Mouse (Mus musculus) CD4-positive, CD25-positive, alpha-beta regulatory T cell, adult 4 months (primary cell): ENCODE measurements around the gene Asb18. TPM values are rescaled to one million over a fixed set of nuclear protein-coding genes. Genes with fewer than 3 reads are reported as not detected.

Experiments
- ATAC-seq: one replicate; pipeline ENCODE4 v1.8.0; 2017
- polyA plus RNA-seq, 2 experiments: library from polyadenylated mRNA; unstranded; fragments of 100-300 nt; shearing (Covaris generic); gene quantifications; one replicate each; pipeline ENCODE4 v1.2.1; 2017

Asb18 gene
- polyA plus RNA-seq, 2 experiments from 2014 or later: not detected

DNA sequence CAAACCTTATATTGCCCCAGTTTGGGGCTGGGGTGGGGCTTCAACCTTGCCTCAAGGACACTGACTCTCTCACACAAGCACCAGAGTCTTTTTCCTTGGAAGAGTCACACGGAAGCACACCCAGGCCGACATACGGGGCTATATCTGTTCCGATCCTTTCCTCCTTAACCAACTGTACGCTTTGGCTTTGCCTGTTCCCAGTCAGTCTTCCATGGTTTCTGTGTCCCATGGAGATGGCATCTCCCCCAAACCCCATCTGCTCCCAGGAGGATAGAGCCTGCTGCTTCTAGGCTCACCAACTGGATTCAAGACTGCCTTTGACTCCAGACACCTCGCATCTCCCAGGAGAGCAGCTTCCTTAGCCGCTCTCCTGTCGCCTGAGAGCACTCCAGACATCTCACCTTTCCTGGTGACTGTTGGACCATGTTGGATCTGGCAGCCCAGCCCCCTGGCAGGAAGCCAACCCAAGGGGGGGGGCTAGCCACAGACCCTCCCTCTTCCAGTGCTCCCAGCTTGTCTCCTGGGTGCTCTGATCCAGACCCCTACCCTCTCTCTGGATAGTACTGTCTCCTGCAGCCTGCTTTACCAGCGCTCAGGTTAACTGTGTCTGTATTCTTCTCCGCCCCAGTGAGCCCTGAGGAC, 45.3 kb downstream of the Asb18 start:
- no peak for ATAC-seq

DNA sequence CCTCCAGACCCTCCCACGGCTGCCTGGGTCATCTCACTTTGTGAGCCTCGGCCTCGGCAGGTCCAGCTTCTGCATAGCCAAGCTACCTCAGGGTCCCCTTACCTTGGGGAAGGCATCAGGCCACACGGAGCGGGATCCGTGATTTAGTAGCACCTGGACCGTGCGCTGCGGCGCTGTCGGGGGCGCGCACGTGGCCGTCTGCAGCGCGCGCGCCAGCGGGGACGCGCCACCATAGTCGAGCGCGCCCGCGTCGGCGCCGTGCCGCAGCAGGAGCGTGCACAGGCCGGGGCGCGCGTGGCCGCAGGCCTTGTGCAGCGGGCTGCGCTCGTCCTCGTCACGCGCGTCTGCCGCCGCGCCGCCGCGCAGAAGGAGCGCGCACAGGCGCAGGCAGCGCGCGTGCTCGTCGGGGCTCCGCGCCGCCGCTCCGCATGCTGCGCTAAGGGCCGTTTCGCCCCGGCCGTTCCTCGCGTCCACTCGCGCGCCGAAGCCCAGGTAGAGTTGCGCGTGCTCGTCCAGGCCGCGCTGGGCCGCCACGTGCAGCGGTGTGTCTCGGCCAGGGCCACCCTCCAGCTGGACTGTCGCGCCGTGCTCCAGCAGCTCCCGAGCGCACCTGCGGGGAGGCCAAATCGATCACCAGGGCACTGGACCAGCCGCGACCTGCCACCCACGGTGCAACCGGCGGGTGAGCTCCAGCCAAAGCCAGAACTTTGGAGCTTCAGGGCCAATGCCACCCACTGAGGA, 46.2 kb downstream of the Asb18 start:
- ATAC-seq: no peak

- no peak for ATAC-seq
These were observed 46.9 kb downstream of the Asb18 start for GRCm38 (mm10) chr1:89967585-89967984.

- no peak for ATAC-seq
These were observed 50.0 kb downstream of the Asb18 start for GRCm38 (mm10) chr1:89964426-89964825.

- ATAC-seq: no peak
These were observed 51.2 kb downstream of the Asb18 start for GRCm38 (mm10) chr1:89963296-89963695.

DNA sequence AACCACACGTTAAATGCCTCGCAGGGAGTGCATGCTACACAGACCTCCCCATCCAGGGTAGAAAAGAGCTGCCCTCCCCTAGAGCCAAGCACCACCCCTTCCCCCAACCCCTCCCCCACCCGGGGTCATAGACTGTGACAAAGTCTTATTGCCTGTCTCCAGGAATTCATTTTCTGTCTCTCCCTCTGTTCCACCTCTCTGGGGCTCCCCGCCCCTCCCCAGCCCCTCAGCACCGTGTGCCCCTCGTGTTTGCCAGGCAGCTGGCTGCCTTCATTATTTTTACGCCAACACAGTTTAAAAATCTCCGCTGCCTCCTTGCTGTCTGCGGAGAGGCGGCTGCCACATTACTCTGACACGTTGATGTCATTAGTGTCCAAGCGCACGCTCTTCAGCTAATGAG, 52.4 kb downstream of the Asb18 start:
- no peak for ATAC-seq

DNA sequence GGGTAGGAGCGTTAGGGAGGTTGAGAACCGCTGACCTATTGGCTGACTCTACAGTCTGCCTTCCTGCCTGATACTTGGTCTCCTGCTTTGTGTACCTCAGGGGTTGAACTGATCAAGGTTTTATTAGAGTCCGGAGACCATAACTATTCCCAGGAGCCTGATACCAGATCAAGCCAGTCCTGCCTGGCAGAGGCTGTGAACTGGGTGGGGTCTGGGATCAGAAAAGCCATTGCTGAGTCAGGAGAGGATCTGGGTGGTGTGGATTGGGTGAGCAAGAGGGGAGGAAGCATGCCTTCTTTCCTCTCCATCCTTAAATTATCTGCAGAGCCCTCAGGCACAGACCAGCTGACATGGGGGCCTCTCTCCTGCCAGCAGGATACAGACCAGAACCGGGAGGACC, 55.1 kb downstream of the Asb18 start:
- ATAC-seq: no peak

GRCm38 (mm10) chr1:89943202-89943601, 71.3 kb downstream of the Asb18 start:
- ATAC-seq: no peak

GRCm38 (mm10) chr1:89942395-89942976, 72.0 kb downstream of the Asb18 start:
- ATAC-seq: no peak

GRCm38 (mm10) chr1:89941701-89942381, 72.6 kb downstream of the Asb18 start:
- no peak for ATAC-seq

- no peak for ATAC-seq
These were observed 73.4 kb downstream of the Asb18 start for GRCm38 (mm10) chr1:89940961-89941524.

GRCm38 (mm10) chr1:89939981-89940726, 74.3 kb downstream of the Asb18 start:
- no peak for ATAC-seq

DNA sequence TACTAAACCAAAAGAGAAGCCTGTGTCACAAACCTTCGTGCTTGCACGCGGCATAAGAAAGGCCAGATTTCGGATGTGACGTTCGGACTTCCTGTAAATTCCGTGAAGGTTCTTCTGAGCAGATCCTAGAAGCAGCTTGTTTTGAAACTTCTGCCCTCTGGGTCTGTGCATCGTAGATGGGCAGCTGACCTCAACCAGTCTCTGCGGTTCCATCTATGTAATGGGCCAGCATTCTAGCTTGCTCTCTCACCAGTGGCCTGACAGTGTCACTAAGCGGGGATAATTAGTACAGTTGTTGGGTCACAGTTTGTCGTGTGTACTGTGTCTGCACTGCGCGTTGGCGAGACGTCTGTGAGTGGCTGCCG, 74.9 kb downstream of the Asb18 start:
- no peak for ATAC-seq

- ATAC-seq: no peak
These were observed 75.4 kb downstream of the Asb18 start for GRCm38 (mm10) chr1:89938884-89939595.

DNA sequence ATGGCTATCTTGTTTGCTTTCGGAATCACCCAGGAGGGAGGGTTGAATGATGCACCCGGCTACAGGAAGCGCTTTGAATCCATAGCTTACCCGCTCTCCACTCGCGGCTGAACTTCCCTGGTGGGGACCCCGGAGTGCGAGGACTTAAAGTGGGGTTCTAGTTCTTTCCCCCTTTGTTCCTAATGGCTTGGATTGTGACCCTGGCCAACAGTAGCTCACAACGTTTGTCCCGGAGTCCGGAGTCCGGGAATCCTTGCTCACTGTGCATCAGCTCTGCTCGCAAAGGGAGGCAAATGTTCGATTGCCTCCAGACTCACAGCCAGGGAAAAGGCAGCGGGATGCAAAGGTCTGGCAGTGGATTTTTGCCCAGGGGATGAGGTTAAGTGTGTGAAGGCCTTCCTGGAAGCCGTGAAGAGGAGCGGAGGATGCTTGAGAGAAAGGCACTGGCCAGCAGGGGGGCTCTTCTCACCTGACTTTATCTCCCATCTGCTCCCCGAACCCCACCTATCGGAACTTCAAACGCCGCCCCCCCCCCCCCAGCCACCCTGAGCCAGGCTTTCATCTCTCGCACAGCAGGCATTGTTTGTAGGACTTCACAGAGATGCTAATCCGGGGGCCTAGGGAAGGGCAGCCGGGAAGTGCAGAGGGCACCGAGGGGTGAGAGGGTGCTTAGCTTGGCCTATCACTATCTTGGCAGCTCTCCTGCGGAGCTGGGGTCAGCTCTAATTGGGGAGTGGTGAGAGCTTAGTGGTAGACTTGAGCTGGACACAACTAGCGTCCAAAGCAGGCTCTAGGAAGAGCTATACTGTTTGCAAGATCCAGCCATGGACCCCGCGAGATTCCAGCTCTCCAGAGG, 78.7 kb downstream of the Asb18 start:
- no peak for ATAC-seq

GRCm38 (mm10) chr1:89934316-89935260, 79.9 kb downstream of the Asb18 start:
- no peak for ATAC-seq

DNA sequence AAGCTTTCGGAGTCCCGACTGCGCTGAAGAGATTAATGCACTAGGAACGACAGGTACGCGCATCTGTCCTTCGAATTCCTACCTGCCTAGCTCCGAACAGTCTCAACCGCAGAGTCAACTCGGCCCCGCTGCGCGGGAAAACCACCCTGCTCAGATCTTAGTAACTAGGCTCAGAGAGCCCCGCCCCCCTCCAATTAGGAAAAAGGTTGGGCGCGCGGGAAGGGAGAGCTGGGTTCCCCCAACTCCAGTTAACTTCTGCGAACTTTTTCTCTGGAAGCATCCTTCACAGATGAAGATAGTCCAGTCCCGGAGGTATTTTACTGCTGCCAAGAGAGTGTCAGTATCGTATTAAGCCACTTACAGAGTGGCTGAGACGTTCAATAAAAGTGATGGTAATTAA, 80.7 kb downstream of the Asb18 start:
- no peak for ATAC-seq

DNA sequence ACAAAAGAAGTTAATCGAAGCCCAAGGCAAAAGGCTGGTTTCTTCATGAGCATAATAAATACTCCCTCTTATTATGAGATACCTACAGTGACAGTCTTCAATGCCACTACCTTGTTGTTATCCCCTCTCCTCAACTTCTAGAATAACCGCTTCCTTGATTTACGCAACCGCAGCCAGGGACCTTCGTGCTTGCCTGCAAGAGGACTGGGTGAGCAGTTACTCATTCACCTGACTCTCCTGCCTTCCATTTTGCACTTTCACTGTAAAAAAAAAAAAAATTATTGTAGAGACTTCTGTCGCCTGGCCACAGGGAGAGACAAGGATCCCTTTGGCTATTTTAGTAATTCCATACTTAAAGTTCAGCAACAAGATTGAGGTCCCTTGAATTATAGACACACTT, 81.4 kb downstream of the Asb18 start:
- ATAC-seq: no peak

DNA sequence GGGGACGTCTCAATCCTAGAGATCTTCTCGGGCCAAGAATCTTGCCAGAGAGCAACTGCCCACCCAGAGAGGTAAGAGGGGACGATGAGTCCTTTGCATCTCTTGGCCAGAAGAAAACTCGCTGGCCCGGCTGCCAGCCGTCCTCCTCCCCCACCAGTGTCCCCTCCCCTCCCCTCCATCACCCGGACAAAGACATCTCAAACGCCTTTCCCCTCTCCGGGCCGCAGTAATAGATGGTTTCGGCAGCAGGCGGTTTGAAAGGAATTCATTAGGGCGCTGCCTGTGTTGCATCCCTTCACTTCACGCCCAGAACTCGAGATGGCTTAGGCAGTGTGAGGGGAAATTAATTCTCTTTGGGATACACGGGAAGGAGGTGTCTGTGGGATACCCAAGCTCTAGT, 81.8 kb downstream of the Asb18 start:
- ATAC-seq: no peak

GRCm38 (mm10) chr1:89932021-89932423, 82.4 kb downstream of the Asb18 start:
- no peak for ATAC-seq
